ENCODE assay signal across 8 mouse cellular contexts in the genomic region with DNA sequence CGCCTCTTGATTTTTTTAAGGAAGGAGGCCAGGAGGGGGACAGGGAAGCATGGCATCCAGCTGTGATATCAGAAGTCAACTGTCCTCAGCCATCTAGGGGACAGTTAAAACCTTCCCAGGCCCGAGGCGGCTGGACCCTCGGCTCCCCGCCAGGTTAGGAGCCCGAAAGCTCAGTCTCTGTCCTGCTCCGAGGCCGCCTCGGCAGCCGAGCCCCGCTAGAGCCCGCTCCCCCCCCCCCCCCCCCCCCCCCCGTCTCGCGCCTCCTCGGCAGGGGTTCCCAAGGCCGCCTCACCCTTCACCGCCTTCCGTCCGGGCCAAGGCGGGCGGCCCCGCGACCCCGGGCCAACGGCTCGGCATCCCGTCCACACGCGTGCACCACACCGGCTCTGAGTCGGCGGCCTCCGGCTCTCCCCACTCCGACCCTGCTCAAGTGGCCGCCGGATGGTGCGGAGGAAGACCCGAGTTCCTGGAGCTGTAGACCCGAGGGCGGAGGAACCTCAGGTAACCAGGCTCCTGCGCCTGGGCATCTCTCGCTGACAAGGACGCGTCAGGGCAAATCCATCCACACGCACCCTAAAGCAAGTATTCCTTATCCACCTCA. TPM values are rescaled to one million over a fixed set of nuclear protein-coding genes. Genes with fewer than 3 reads are reported as not detected.
DNase-seq lines count a peak whose midpoint lies in the region; ATAC-seq and TF ChIP-seq lines count a peak whose summit lies in the region.

A gene (plus strand): TSS at position 286 of the 601 bp plus-strand sequence.

- TF ChIP-seq CTCF in testis, adult 2 months (IDR thresholded peaks at IDR 0.05; ENCODE audit: control insufficient read depth, insufficient read depth, insufficient replicate concordance, low read depth, low read length) = no peak

- peak; percentile 72 for DNase-seq in cerebellum, adult 9-11 months
- DNase-seq in cerebellum, postnatal 4 days (ENCODE audit: low spot score in 2 of 2) = no peak
- no peak for DNase-seq in testis, postnatal 14 days (ENCODE audit: low spot score)
- DNase-seq in heart, postnatal 4 days = peak; percentile 56
- DNase-seq in limb, embryonic 14.5 days (ENCODE audit: low spot score) = no peak

- under 1% methylated on average over 36 of the region's 46 CpGs for WGBS in forebrain, embryonic 12.5 days
- WGBS in limb, embryonic 14.5 days = 0% methylated on average over 22 of the region's 46 CpGs
- WGBS in neural tube, embryonic 14.5 days = under 1% methylated on average over 43 of the region's 46 CpGs

- no peak; the same call in none of the 2 replicates for TF ChIP-seq POLR2A in testis, adult 2 months (IDR thresholded peaks at IDR 0.05; ENCODE audit: control insufficient read depth, low read depth, low read length)
- no peak for TF ChIP-seq POLR2A in limb, embryonic 14.5 days (IDR thresholded peaks at IDR 0.05; ENCODE audit: borderline replicate concordance, extremely low read depth, insufficient read depth, insufficient read length)

- H3K36me3 ChIP-seq in testis, adult 2 months (ENCODE audit: control insufficient read depth, insufficient read depth, low read length) = peaks cover 3% of the 10 kb centered on the region
- H3K36me3 ChIP-seq in forebrain, embryonic 12.5 days (replicated peaks) = peaks cover 40% of the 10 kb centered on the region
- H3K36me3 ChIP-seq in limb, embryonic 14.5 days (ENCODE audit: control insufficient read depth, insufficient read depth, low read length) = peaks cover 40% of the 10 kb centered on the region
- peaks cover 30% of the 10 kb centered on the region for H3K36me3 ChIP-seq in neural tube, embryonic 14.5 days (ENCODE audit: control insufficient read depth, insufficient read depth, low read length)

- peak within 1 kb of the TSS; percentile 87 for H3K9ac ChIP-seq in forebrain, embryonic 12.5 days
- H3K9ac ChIP-seq in limb, embryonic 14.5 days (ENCODE audit: low read depth, low read length, severe bottlenecking) = peak within 1 kb of the TSS; percentile 76
- peak within 1 kb of the TSS; percentile 72 for H3K9ac ChIP-seq in neural tube, embryonic 14.5 days (replicated peaks; ENCODE audit: low read depth, low read length)

- peak within 1 kb of the TSS; percentile 71 for H3K4me2 ChIP-seq in forebrain, embryonic 12.5 days
- peak within 1 kb of the TSS; percentile 63 for H3K4me2 ChIP-seq in limb, embryonic 14.5 days (replicated peaks; ENCODE audit: low read depth, low read length, severe bottlenecking)
- H3K4me2 ChIP-seq in neural tube, embryonic 14.5 days (ENCODE audit: low read depth, low read length) = peak within 1 kb of the TSS; percentile 68

- no peaks in the 10 kb centered on the region for H3K9me3 ChIP-seq in forebrain, embryonic 12.5 days
- no peaks in the 10 kb centered on the region for H3K9me3 ChIP-seq in limb, embryonic 14.5 days (ENCODE audit: control insufficient read depth, low read length)
- no peaks in the 10 kb centered on the region for H3K9me3 ChIP-seq in neural tube, embryonic 14.5 days (ENCODE audit: control insufficient read depth, low read length)

- no peaks in the 10 kb centered on the region; the same call in 1 of the 2 replicates for H3K4me1 ChIP-seq in testis, adult 2 months (ENCODE audit: control insufficient read depth, insufficient read depth, low read length)
- peaks cover 22% of the 10 kb centered on the region for H3K4me1 ChIP-seq in forebrain, embryonic 12.5 days
- H3K4me1 ChIP-seq in limb, embryonic 14.5 days (ENCODE audit: control insufficient read depth, insufficient read depth, low read length) = peaks cover 8% of the 10 kb centered on the region; the same call in 1 of the 2 replicates
- H3K4me1 ChIP-seq in neural tube, embryonic 14.5 days (ENCODE audit: control insufficient read depth, insufficient read depth, low read length) = peaks cover 15% of the 10 kb centered on the region

- no peaks in the 10 kb centered on the region for H3K27me3 ChIP-seq in testis, adult 2 months (ENCODE audit: control insufficient read depth, insufficient read depth, low read length)
- no peaks in the 10 kb centered on the region for H3K27me3 ChIP-seq in forebrain, embryonic 12.5 days
- H3K27me3 ChIP-seq in limb, embryonic 14.5 days (ENCODE audit: control insufficient read depth, insufficient read depth, low read length) = no peaks in the 10 kb centered on the region
- H3K27me3 ChIP-seq in neural tube, embryonic 14.5 days (ENCODE audit: control insufficient read depth, insufficient read depth, low read length) = no peaks in the 10 kb centered on the region

- peak; percentile 86 for ATAC-seq in forebrain, embryonic 12.5 days (ENCODE audit: low FRiP score)
- ATAC-seq in limb, embryonic 14.5 days (ENCODE audit: low FRiP score, low read depth) = peak; percentile 82
- ATAC-seq in neural tube, embryonic 14.5 days (ENCODE audit: low read depth) = peak; percentile 77

- peak within 1 kb of the TSS; percentile 99 for H3K27ac ChIP-seq in testis, adult 2 months (ENCODE audit: control insufficient read depth, insufficient read depth, low read depth, low read length)
- peak within 1 kb of the TSS; percentile 98 for H3K27ac ChIP-seq in forebrain, embryonic 12.5 days
- H3K27ac ChIP-seq in limb, embryonic 14.5 days (replicated peaks; ENCODE audit: low read depth, low read length) = peak within 1 kb of the TSS; percentile 92
- H3K27ac ChIP-seq in neural tube, embryonic 14.5 days (ENCODE audit: low read depth, low read length) = peak within 1 kb of the TSS; percentile 92

- H3K4me3 ChIP-seq in testis, adult 2 months (ENCODE audit: control insufficient read depth, low read depth, low read length) = peak within 1 kb of the TSS; percentile 89
- peak within 1 kb of the TSS; percentile 68 for H3K4me3 ChIP-seq in forebrain, embryonic 12.5 days (replicated peaks)
- peak within 1 kb of the TSS; percentile 86 for H3K4me3 ChIP-seq in limb, embryonic 14.5 days (replicated peaks; ENCODE audit: low read length)
- peak within 1 kb of the TSS; percentile 75 for H3K4me3 ChIP-seq in neural tube, embryonic 14.5 days (ENCODE audit: low read depth, low read length)

RNA-seq across cellular contexts. Expression of the gene that starts here (rescaled TPM):
- 27.6 and 27.8 TPM in 2 replicates for polyA plus RNA-seq in testis, adult 2 months (2012; rRNA removed)
- polyA plus RNA-seq in forebrain, embryonic 12.5 days (2016; fragmentation: Nextera tagmentation; extraction: Ambion mirVana) = 60.5 and 62.6 TPM in 2 replicates
- total RNA-seq in heart, postnatal 4 days (2021) = 10 to 100 TPM; 20.5 to 21.5 TPM
- 73.1 and 74.2 TPM in 2 replicates for polyA plus RNA-seq in limb, embryonic 14.5 days (2012; rRNA removed)
- polyA plus RNA-seq in limb, embryonic 14.5 days (2014; fragmentation: Nextera tagmentation; extraction: Ambion mirVana) = 63.4 and 64.1 TPM in 2 replicates
- 44.7 and 48.2 TPM in 2 replicates for polyA plus RNA-seq in neural tube, embryonic 14.5 days (2014; fragmentation: Nextera tagmentation; extraction: Ambion mirVana)

Comparison
In these comparisons a context has a peak if more than half of its experiments do, and no peak if none do; other contexts are left out.
1. DNase-seq: peak in cerebellum, adult 9-11 months (single experiment) and heart, postnatal 4 days (single experiment); none in cerebellum, postnatal 4 days (0 of 2), testis, postnatal 14 days (single experiment) and limb, embryonic 14.5 days (single experiment).
2. Peak in every context shown above with its lines, with median percentiles within 50 percentile points of each other: H3K27ac ChIP-seq, H3K4me3 ChIP-seq, ATAC-seq, H3K4me2 ChIP-seq and H3K9ac ChIP-seq.